Mouse (Mus musculus): ENCODE results near the gene Moxd1. TPM values are rescaled to one million over a fixed set of nuclear protein-coding genes. Genes with fewer than 3 reads are reported as not detected.
A peak's percentile ranks its signal among the peaks of the same experiment; 100 is the strongest.

Moxd1 gene
- polyA plus RNA-seq, 1 experiment from 2014 or later: 18.2 TPM

DNA sequence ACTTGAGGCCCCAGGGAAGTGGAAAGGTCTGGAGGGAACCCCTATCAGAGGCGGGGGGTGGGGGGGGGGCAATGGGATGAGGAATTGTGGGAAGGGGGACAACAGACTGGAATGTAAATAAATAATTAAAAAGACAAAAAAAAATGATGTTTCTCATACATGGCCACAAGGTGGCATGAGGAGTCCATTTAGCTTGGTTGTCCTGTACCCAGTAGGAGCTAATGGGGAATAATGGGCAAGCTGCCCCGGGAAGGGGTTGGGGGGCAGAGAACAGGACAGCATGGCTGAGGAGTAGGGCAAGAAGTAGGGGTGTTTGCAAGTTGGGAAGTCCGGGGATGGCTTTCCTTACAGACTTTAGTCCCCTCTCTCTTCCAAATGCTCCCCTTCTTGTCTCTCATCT is 109.5 kb downstream of the Moxd1 start:
- Histone ChIP-seq H3K36me3 (no peaks in the 10 kb centered on the region), H3K27ac (no peak overlapping the region), H3K4me2 (no peak overlapping the region), H3K4me3 (no peak overlapping the region), H3K9ac (no peak overlapping the region), H3K27me3 (no peaks in the 10 kb centered on the region), H3K4me1 (no peaks in the 10 kb centered on the region), H3K9me3 (no peaks in the 10 kb centered on the region)
- no peak for ATAC-seq (ENCODE audit: insufficient number of reproducible peaks, low FRiP score, low TSS enrichment, low read depth)
- WGBS: 60% methylated on average over 3 of the region's 3 CpGs

GRCm38 (mm10) chr10:24339593-24340143 is 116.4 kb downstream of the Moxd1 start:
- H3K4me2 ChIP-seq: no peak overlapping the region
- no peaks in the 10 kb centered on the region for H3K36me3 ChIP-seq
- H3K4me1 ChIP-seq: peaks cover 14% of the 10 kb centered on the region; the same call in 1 of the 2 replicates
- no peaks in the 10 kb centered on the region for H3K27me3 ChIP-seq
- H3K9me3 ChIP-seq: no peaks in the 10 kb centered on the region
- H3K4me3 ChIP-seq: no peak overlapping the region
- 40% methylated on average over 10 of the region's 10 CpGs for WGBS
- no peak for ATAC-seq (ENCODE audit: insufficient number of reproducible peaks, low FRiP score, low TSS enrichment, low read depth)
- no peak overlapping the region for H3K9ac ChIP-seq
- H3K27ac ChIP-seq: peak overlapping the region; percentile 51

DNA sequence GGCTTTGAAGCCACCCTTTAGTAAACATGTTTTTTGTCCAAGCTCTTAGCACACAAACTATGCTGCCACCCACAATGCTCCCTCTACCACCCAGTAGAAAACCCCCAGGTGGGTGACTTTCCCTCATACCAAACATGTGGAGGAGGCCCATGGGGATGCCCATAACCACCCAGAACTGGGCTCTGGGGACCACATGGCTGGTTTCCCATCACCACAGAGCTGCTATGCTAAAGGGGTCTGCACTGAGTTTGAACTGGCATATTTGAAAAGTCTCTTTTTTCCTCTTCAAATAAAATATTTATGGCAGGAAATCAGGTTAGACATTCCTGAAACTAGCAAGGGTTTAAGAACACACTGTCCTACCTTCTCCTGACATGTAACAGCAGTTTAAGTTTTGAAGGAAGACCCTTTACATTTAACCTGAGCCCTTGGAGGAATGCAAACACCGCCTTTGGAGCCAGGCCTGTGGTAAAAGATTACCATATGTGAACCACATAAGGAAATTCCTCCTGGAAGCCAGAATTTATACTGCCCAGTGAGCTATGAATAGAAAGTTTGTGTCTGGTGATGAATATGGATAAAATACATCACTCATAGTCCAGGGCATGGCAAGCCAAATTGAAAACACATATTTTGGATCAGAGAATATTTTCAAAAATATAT is 117.4 kb downstream of the Moxd1 start:
- peak overlapping the region; percentile 51 for H3K27ac ChIP-seq
- H3K27me3 ChIP-seq: no peaks in the 10 kb centered on the region
- no peak overlapping the region for H3K4me2 ChIP-seq
- 24% methylated on average over 1 of the region's 1 CpGs for WGBS
- H3K9ac ChIP-seq: no peak overlapping the region
- H3K36me3 ChIP-seq: no peaks in the 10 kb centered on the region
- H3K4me3 ChIP-seq: no peak overlapping the region
- peak; percentile 84 for ATAC-seq (ENCODE audit: insufficient number of reproducible peaks, low FRiP score, low TSS enrichment, low read depth)
- H3K9me3 ChIP-seq: no peaks in the 10 kb centered on the region
- peaks cover 14% of the 10 kb centered on the region; the same call in 1 of the 2 replicates for H3K4me1 ChIP-seq

DNA sequence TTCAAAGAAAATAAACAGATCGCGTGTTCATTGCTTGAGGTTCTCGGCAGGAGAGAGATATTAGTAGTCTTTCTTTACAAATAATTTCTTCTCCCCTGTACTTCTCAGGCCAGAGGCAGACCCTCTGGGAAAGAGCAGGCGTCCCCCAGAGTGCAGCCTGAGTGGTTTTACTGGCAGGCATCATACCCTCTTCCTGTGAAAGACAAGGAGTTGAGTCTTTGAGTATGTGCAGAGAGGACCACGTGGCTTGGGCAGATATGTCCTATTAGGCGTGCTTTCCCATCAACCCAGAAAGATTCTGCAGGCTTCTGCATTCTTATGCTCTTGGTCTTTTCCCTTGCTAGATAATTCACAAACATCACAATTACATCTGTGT is 117.9 kb downstream of the Moxd1 start:
- H3K9me3 ChIP-seq: no peaks in the 10 kb centered on the region
- 51% methylated on average over 6 of the region's 6 CpGs for WGBS
- H3K4me1 ChIP-seq: peaks cover 14% of the 10 kb centered on the region; the same call in 1 of the 2 replicates
- no peak overlapping the region for H3K4me2 ChIP-seq
- H3K27ac ChIP-seq: peak overlapping the region; percentile 51; the same call in 1 of the 2 replicates
- H3K9ac ChIP-seq: no peak overlapping the region
- H3K4me3 ChIP-seq: no peak overlapping the region
- no peaks in the 10 kb centered on the region for H3K27me3 ChIP-seq
- ATAC-seq (ENCODE audit: insufficient number of reproducible peaks, low FRiP score, low TSS enrichment, low read depth): no peak
- no peaks in the 10 kb centered on the region for H3K36me3 ChIP-seq

DNA sequence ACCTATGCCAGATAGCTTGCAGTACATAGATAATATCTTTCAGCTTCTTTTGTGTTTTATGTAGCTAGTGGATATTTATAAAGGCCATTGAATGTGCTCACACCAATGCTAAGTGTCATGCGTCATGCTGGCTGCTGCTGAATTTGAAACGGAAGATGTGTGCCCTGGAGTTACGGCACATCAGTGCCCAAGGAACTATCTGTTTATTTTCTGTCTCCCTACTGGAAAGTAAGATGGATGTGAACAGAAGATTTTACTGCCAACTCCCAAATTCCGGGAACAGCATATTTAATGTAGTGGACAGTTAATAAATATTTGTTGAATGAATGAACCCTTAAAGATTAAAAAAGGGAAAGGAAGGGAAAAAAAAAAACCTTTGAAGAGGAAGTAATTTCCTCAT is 119.8 kb downstream of the Moxd1 start:
- H3K9me3 ChIP-seq: no peaks in the 10 kb centered on the region
- ATAC-seq (ENCODE audit: insufficient number of reproducible peaks, low FRiP score, low TSS enrichment, low read depth): no peak
- H3K4me1 ChIP-seq: peaks cover 14% of the 10 kb centered on the region; the same call in 1 of the 2 replicates
- no peaks in the 10 kb centered on the region for H3K27me3 ChIP-seq
- no peak overlapping the region for H3K4me2 ChIP-seq
- H3K9ac ChIP-seq: no peak overlapping the region
- H3K36me3 ChIP-seq: no peaks in the 10 kb centered on the region
- H3K4me3 ChIP-seq: no peak overlapping the region
- H3K27ac ChIP-seq: no peak overlapping the region
- 69% methylated on average over 4 of the region's 4 CpGs for WGBS

Other genes with a start within 250 kb of the Moxd1 start
- gene Taar6, start 237.9 kb upstream of the Moxd1 start, polyA plus RNA-seq (2015; fragmentation: Nextera tagmentation; extraction: Ambion mirVana): not detected in 2 replicates
- gene Taar7a, start 230.0 kb upstream of the Moxd1 start, polyA plus RNA-seq (2015; fragmentation: Nextera tagmentation; extraction: Ambion mirVana): not detected in 2 replicates
- not detected in 2 replicates for gene Taar7b, start 223.6 kb upstream of the Moxd1 start, polyA plus RNA-seq (2015; fragmentation: Nextera tagmentation; extraction: Ambion mirVana)
- not detected in 2 replicates for gene Taar7d, start 196.3 kb upstream of the Moxd1 start, polyA plus RNA-seq (2015; fragmentation: Nextera tagmentation; extraction: Ambion mirVana)
- gene Taar7e, start 185.9 kb upstream of the Moxd1 start, polyA plus RNA-seq (2015; fragmentation: Nextera tagmentation; extraction: Ambion mirVana): not detected in 2 replicates
- not detected in 2 replicates for gene Taar7f, start 174.0 kb upstream of the Moxd1 start, polyA plus RNA-seq (2015; fragmentation: Nextera tagmentation; extraction: Ambion mirVana)
- not detected in 2 replicates for gene Taar8a, start 147.0 kb upstream of the Moxd1 start, polyA plus RNA-seq (2015; fragmentation: Nextera tagmentation; extraction: Ambion mirVana)
- not detected in 2 replicates for gene Taar8b, start 131.2 kb upstream of the Moxd1 start, polyA plus RNA-seq (2015; fragmentation: Nextera tagmentation; extraction: Ambion mirVana)
- gene Taar8c, start 121.6 kb upstream of the Moxd1 start, polyA plus RNA-seq (2015; fragmentation: Nextera tagmentation; extraction: Ambion mirVana): not detected in 2 replicates
- not detected in 2 replicates for gene Taar9, start 114.0 kb upstream of the Moxd1 start, polyA plus RNA-seq (2015; fragmentation: Nextera tagmentation; extraction: Ambion mirVana)
- 68.7 and 70.4 TPM in 2 replicates for gene Stx7, start 74.2 kb upstream of the Moxd1 start, polyA plus RNA-seq (2015; fragmentation: Nextera tagmentation; extraction: Ambion mirVana)